Mouse (Mus musculus): ENCODE data around the gene Shpk.

Gene Shpk

GRCm38 (mm10) chr11:73199230-73199712 is at the start of gene Shpk:
Gene Shpk (plus strand): TSS chr11:73199460.
- Histone ChIP-seq H3K27me3 (ENCODE audit: control insufficient read depth, insufficient read depth, low read length, poor library complexity, severe bottlenecking) (no peaks in the 10 kb centered on the region), H3K36me3 (ENCODE audit: control insufficient read depth, insufficient read depth, low read length, poor library complexity, severe bottlenecking) (0 out of 2 replicates have a peak, but pooled peaks cover 2% of the 10 kb centered on the region)
- peak; percentile 96 for DNase-seq (ENCODE audit: low read depth, low spot score)

- DNase-seq (ENCODE audit: low read depth, low spot score) = no peak
These were observed 44.2 kb upstream of the Shpk start for GRCm38 (mm10) chr11:73155071-73155470.

GRCm38 (mm10) chr11:73159957-73160810 is 39.1 kb upstream of the Shpk start, which contains the start of gene P2rx5:
Gene P2rx5 (plus strand): TSS chr11:73160421.
- Histone ChIP-seq H3K36me3 (ENCODE audit: control insufficient read depth, insufficient read depth, low read length, poor library complexity, severe bottlenecking) (no peaks in the 10 kb centered on the region), H3K27me3 (ENCODE audit: control insufficient read depth, insufficient read depth, low read length, poor library complexity, severe bottlenecking) (no peaks in the 10 kb centered on the region)
- DNase-seq (ENCODE audit: low read depth, low spot score) = no peak

More at GRCm38 (mm10) chr11:73155071-73155470, 44.2 kb upstream of the Shpk start:
- H3K27me3 ChIP-seq (ENCODE audit: control insufficient read depth, insufficient read depth, low read length, poor library complexity, severe bottlenecking) = no peaks in the 10 kb centered on the region
- no peaks in the 10 kb centered on the region for H3K36me3 ChIP-seq (ENCODE audit: control insufficient read depth, insufficient read depth, low read length, poor library complexity, severe bottlenecking)

GRCm38 (mm10) chr11:73160811-73161200 is 38.5 kb upstream of the Shpk start:
- DNase-seq (ENCODE audit: low read depth, low spot score) = no peak
- Histone ChIP-seq H3K27me3 (ENCODE audit: control insufficient read depth, insufficient read depth, low read length, poor library complexity, severe bottlenecking) (no peaks in the 10 kb centered on the region), H3K36me3 (ENCODE audit: control insufficient read depth, insufficient read depth, low read length, poor library complexity, severe bottlenecking) (no peaks in the 10 kb centered on the region)

- H3K27me3 ChIP-seq (ENCODE audit: control insufficient read depth, insufficient read depth, low read length, poor library complexity, severe bottlenecking) = no peaks in the 10 kb centered on the region
- DNase-seq (ENCODE audit: low read depth, low spot score) = no peak
- no peaks in the 10 kb centered on the region for H3K36me3 ChIP-seq (ENCODE audit: control insufficient read depth, insufficient read depth, low read length, poor library complexity, severe bottlenecking)
These were observed 37.6 kb upstream of the Shpk start for GRCm38 (mm10) chr11:73161616-73162015.

- Histone ChIP-seq H3K36me3 (ENCODE audit: control insufficient read depth, insufficient read depth, low read length, poor library complexity, severe bottlenecking) (no peaks in the 10 kb centered on the region), H3K27me3 (ENCODE audit: control insufficient read depth, insufficient read depth, low read length, poor library complexity, severe bottlenecking) (no peaks in the 10 kb centered on the region)
- no peak for DNase-seq (ENCODE audit: low read depth, low spot score)
These were observed 37.0 kb upstream of the Shpk start for GRCm38 (mm10) chr11:73162284-73162683.

- no peak for DNase-seq (ENCODE audit: low read depth, low spot score)
- Histone ChIP-seq H3K36me3 (ENCODE audit: control insufficient read depth, insufficient read depth, low read length, poor library complexity, severe bottlenecking) (no peaks in the 10 kb centered on the region), H3K27me3 (ENCODE audit: control insufficient read depth, insufficient read depth, low read length, poor library complexity, severe bottlenecking) (no peaks in the 10 kb centered on the region)
These were observed 31.2 kb upstream of the Shpk start for GRCm38 (mm10) chr11:73168071-73168470.

- DNase-seq (ENCODE audit: low read depth, low spot score) = no peak
- Histone ChIP-seq H3K27me3 (ENCODE audit: control insufficient read depth, insufficient read depth, low read length, poor library complexity, severe bottlenecking) (no peaks in the 10 kb centered on the region), H3K36me3 (ENCODE audit: control insufficient read depth, insufficient read depth, low read length, poor library complexity, severe bottlenecking) (no peaks in the 10 kb centered on the region)
These were observed 30.7 kb upstream of the Shpk start for GRCm38 (mm10) chr11:73168576-73168975.

- Histone ChIP-seq H3K36me3 (ENCODE audit: control insufficient read depth, insufficient read depth, low read length, poor library complexity, severe bottlenecking) (no peaks in the 10 kb centered on the region), H3K27me3 (ENCODE audit: control insufficient read depth, insufficient read depth, low read length, poor library complexity, severe bottlenecking) (no peaks in the 10 kb centered on the region)
- DNase-seq (ENCODE audit: low read depth, low spot score) = peak; percentile 69
These were observed 30.0 kb upstream of the Shpk start for GRCm38 (mm10) chr11:73169231-73169630.

- no peaks in the 10 kb centered on the region for H3K27me3 ChIP-seq (ENCODE audit: control insufficient read depth, insufficient read depth, low read length, poor library complexity, severe bottlenecking)
- no peak for DNase-seq (ENCODE audit: low read depth, low spot score)
- H3K36me3 ChIP-seq (ENCODE audit: control insufficient read depth, insufficient read depth, low read length, poor library complexity, severe bottlenecking) = no peaks in the 10 kb centered on the region
These were observed 27.1 kb upstream of the Shpk start for GRCm38 (mm10) chr11:73172186-73172585.

GRCm38 (mm10) chr11:73175612-73176011 is 23.6 kb upstream of the Shpk start:
- no peaks in the 10 kb centered on the region for H3K36me3 ChIP-seq (ENCODE audit: control insufficient read depth, insufficient read depth, low read length, poor library complexity, severe bottlenecking)
- no peaks in the 10 kb centered on the region for H3K27me3 ChIP-seq (ENCODE audit: control insufficient read depth, insufficient read depth, low read length, poor library complexity, severe bottlenecking)
- DNase-seq (ENCODE audit: low read depth, low spot score) = no peak

- DNase-seq (ENCODE audit: low read depth, low spot score) = peak; percentile 22
These were observed 23.1 kb upstream of the Shpk start for GRCm38 (mm10) chr11:73176186-73176585.

GRCm38 (mm10) chr11:73176608-73177508 is 22.4 kb upstream of the Shpk start, which contains the start of the genes Emc6 and Tax1bp3:
Gene Emc6 (minus strand): TSS chr11:73177037.
Gene Tax1bp3 (plus strand): TSS chr11:73177083.
- peak; percentile 99 for DNase-seq (ENCODE audit: low read depth, low spot score)
- Histone ChIP-seq H3K27me3 (ENCODE audit: control insufficient read depth, insufficient read depth, low read length, poor library complexity, severe bottlenecking) (no peaks in the 10 kb centered on the region), H3K36me3 (ENCODE audit: control insufficient read depth, insufficient read depth, low read length, poor library complexity, severe bottlenecking) (no peaks in the 10 kb centered on the region)

More at GRCm38 (mm10) chr11:73176186-73176585, 23.1 kb upstream of the Shpk start:
- H3K36me3 ChIP-seq (ENCODE audit: control insufficient read depth, insufficient read depth, low read length, poor library complexity, severe bottlenecking) = no peaks in the 10 kb centered on the region
- no peaks in the 10 kb centered on the region for H3K27me3 ChIP-seq (ENCODE audit: control insufficient read depth, insufficient read depth, low read length, poor library complexity, severe bottlenecking)

- peak; percentile 26 for DNase-seq (ENCODE audit: low read depth, low spot score)
- Histone ChIP-seq H3K27me3 (ENCODE audit: control insufficient read depth, insufficient read depth, low read length, poor library complexity, severe bottlenecking) (no peaks in the 10 kb centered on the region), H3K36me3 (ENCODE audit: control insufficient read depth, insufficient read depth, low read length, poor library complexity, severe bottlenecking) (no peaks in the 10 kb centered on the region)
These were observed 21.8 kb upstream of the Shpk start for GRCm38 (mm10) chr11:73177509-73177875.
